Mouse (Mus musculus): ENCODE data around the gene Lactb.
A peak's percentile ranks its signal among the peaks of the same experiment; 100 is the strongest.

Lactb gene

DNA sequence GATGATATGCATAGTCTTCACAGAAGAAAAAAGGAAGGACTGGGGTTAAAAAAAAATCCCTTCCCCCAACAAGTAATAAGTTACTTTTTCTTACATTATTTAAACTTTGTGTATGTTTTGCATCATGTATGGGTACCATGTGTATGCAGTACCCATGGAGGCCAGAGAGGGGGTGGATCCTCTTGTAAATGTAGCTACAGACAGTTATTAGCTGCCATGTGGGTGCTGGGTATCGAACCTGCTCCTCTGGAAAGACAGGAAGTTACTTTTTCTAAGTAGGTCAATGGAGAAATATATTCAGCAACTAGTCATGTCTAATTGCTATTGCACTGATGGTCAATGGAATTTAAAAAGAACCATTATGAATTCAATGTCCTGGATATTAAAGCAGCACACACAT, 3.2 kb upstream of the Lactb start:
- DNase-seq = no peak

DNA sequence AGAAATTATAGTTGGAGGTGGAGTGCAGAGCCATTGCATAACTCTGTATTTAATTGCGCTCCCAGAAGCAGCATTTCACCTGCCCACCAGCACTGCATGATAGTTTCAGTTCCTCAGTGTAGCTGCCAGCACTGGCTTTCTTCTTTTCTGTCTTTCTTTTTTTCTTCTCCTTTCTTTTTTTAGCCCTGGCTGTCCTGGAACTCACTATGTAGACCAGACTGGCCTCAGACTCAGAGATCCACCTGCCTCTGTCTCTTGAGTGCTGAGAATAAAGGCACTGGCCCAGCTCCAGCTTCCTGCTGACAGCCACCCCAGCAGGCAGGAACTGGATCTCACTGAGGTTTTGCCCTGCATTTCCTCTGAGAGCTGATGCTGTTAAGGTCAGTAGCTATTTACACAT, 2.7 kb upstream of the Lactb start:
- peak in 1 of 2 experiments; percentile 21 for DNase-seq

DNA sequence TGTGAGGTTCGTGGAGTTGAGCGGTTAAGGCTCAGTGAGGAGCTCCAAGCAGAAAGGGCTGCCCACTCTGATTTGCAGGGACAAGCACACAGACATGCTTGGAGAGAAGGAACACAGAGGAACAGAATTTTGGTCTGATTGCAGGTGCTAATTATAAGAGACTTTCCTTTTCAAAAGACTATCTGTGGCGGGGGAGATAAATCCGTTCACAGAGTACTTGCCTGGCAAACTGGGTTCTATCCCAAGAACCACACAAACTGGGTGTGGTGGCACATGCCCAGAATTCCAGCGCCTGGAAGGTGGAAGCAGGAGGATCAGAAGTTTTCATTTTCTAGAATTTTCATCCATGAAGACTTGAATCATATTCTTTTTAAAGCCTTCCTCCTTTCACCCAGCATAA, 1.8 kb upstream of the Lactb start:
- no peak for DNase-seq

DNA sequence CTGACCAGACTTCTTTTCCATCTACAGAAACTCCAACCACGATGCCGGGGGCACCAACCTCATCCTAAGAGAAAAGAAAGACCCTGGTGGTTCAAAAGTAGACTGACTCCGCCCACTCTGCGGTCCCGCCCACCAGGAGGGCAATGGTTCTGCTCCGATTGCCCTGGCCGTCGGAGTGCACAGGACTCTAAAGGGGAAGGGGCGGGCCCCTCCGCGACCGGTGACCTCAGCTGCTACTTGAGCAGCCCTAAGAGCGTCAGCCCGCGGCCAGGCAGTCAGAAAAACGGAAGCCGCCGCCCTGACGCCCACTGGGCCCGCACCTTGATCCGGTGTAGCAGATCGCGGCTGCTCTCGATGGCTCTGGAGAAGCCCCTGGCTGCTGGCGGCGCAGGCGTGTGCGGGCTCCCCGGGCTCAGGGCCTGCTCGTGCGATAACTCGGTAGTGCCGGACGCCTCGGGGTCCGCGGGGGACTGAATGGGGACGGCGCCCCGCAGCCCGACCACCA, 511 bp downstream of the Lactb start:
- peak; percentile 86 to 90 for DNase-seq

DNA sequence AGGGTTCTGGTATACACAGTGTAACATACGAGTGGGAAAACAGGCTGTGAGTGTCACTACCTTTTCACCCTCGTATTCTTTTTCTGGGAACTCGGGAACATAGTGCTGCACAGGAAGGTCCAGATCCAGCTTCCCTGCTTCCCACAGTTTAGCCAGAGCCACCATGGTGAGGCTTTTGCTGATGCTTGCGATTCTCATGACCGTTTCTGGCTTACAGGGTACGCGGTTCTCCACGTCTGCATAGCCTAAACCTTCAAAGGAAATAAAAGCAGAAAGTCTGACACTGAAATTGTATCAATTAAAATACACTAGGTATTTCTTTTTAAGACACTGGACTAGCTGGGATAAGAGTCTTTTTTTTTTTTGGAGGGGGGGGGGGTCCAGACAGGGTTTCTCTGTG, 4.2 kb downstream of the Lactb start:
- DNase-seq = no peak

DNA sequence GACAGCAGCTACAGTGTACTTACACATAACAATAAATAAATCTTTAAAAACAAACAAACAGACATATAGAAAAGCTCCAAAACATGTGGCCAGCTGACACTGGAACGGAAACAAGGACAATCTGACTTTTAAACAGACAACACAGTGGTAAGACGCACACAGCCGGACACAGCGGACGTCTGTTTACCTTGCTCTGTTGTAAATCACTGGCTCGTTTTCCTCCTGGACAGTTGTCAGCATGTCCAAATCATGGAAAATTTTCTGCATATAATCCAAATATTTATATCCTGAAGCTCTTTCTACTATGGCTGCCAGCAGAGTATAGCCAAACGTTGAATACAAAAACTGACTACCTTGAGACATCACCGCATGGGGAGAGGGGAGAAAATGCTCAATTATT, 7.8 kb downstream of the Lactb start:
- no peak for DNase-seq

DNA sequence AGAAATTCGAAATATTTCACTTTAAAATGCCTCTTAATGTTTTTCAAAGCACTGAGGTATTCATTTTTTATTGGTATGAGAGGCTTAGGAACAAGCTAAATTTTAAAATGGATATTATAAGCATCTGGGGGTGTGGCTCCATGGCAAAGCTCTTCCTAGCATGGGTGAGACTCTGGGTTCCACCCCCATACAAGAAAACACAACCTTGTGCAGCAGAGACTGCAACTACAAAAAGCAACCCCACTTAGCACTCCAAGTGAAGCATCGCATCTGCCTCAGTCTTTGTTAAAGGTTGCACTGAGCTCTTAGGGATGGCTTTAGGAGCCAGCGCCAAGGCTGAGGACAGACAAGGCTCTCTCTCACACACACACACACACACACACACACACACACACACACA, 13.8 kb downstream of the Lactb start:
- no peak for DNase-seq

DNA sequence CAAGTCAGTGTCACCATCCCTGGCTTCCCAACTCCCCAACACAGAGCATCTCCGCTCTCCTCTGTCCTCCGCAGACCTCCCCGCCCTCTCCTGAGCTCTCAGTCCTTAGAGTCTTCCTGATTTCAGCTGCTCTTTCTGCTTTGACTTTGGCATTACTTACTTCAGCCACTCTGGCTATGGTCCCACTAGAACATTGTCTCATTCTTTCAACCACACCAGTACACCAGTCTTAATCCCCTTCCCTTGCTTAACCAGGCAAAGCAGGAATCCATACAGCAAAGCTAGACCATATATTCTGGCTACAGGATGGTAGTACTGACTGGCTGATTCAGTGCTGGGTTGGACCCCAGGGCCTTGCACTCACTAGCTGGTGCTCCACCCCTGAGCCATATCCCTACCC, 17.8 kb downstream of the Lactb start:
- DNase-seq = no peak

DNA sequence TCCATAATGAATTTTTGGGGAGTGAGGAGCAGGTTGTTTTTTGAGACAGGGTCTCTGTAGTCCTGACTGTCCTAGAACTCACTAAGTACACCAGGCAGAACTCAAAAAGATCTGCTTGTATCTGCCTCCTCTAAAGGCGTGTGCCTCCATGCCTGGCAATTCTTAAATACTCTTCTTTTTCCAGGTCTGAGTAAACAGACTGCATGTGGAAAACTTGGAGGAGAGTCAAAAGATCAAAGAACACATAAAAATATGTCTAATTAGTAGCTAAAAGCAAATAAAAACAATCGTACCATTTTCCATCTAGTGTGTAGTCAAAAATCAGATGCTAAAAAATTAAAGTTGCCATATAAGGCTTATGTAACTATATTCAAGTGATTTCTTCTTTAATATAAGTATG, 22.4 kb downstream of the Lactb start:
- DNase-seq = no peak

DNA sequence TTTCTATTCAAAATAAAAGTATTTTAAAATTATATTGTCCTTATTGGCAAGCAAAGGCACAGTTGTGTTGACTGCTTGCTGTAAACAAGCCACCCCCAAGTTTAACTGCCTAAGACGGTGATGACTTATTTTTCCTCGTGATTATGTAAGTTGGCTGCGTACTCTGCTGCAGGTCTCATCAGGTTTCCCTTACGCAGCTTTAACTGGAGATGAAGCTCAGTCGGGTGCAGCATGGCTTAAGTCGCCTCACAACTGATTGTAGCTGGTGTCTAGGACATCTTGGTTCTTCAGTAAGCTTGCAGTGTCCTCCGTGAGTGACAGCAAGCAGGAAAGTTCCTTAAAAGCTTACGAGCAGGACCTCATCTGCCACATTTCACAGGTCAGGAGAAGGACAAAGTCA, 23.0 kb downstream of the Lactb start:
- no peak for DNase-seq

DNA sequence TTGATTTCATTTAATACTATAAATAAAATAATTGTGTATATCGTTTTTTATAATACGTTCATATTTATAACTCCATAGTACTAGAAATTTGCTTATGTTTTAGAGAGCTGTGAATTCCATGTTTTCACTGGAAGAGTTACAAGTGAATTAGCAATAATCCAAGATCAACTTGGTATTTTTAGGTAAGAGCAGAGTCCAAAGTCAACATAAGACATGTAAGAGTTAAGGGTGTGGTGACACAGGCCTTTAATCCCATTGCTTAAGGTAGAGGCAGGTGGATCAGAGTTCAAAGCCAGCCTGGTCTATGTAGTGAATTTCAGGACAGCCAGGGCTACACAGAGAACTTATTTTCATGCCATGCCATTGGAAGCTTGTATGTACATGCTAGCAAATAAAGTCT, 26.7 kb downstream of the Lactb start:
- DNase-seq = no peak

DNA sequence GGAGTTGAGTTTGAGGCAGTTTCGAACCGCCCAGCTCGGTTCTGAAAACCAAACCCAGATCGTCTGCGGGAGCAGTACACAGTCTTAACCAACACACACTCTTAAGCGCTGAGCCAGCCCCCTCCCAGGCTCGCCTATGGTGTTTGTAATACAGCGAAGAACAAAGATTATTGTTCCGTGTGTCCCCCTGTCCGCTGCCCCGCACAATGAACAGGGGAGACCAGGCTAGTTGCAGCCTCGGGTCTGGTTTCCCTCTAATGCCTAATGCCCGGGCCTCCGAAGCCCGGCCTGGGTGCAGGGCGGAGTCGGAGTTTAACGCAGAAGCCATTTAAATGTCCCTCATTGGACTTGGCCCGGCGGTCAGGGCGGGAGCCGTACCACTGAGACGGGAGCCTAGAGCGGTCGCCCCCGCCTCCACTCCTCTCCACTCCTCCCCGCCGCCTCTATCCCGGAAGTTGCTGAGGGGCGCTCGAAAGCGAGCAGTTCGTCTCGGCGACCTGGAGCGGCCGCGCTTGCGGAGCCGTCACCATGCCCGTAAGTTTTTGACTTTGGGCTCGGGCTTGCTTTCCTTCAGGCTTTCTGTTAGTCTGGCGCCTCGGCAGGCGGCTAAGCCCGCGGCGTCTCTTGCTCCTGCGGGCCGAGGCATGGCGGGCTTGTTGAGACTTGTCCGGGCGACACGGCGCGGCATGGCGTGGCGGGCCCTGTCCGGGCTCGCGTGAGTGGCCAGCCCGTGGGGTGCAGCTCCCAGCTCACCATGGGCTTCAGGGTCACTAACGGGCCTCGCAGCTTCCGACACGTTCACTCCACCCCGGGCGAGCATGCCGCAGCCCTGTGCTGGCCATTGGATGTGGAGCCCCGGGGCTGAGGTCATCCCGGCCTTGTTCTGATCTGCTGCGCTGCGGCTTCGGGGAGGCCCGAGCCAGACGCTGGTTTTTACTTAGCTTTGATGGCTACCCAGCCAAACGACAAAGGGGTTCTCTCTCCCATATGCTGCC, 29.3 kb downstream of the Lactb start, which contains the start of gene Rps27l:
TSS of gene Rps27l (plus strand) at position 440 of the 995 bp plus-strand sequence.
- peak; percentile 95 to 96 for DNase-seq

DNA sequence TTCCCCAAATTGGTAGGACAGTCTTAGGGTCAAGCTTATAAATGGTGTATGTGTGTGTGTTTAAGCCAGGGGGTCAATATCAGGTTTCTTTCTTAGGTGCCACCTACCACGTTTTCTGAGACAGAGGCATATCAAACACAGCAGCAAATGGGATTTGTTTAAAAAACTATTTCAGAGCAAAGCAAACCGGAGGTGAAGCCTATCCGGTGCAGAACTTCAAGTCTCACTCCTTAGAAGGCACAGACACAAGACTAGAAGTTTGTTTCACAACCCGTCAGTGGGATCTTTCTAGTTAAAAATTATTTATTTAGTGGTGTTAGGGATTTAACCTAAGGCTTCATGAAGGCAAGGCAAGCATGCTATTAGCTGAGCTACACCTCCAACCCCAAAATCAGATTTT, 30.1 kb downstream of the Lactb start:
- DNase-seq = no peak

DNA sequence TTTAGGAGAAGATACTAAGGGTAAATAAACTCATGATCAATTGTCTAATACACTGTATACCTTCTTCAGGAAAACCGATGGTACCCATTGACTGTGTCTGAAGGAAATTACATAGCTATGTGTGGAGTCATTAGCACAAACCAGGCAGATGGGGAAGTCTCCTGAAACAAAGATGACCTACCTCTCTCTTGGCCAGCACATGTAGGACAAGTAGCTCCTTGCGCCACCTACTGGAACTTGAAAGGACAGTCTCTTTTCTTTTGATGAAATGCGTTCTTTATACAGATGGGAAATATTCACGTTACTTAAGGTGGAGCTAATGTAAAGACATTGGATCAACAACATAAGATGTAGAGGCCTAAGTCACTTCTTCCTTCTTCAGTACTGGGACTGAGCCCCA, 36.4 kb downstream of the Lactb start:
- peak in 1 of 2 experiments; percentile 54 for DNase-seq

DNA sequence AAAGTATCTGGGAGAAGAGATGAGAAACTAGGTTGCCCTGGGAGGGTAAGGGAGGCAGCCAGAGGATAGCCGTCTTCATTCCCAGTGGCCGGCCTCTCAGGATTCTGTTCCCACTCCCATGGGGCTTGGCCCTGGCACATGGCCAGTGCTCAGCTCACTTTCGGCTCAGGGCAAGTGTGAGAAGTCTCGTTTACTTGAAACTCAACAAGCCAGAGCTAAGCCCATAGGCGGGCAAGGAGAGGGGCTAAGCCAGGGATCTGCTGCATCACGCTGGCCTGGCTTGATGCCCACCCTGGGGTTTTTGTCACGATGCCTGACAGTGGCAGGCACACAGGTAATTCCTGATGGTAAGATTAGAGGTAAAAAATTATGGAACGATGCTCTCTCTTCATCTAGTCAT, 37.8 kb downstream of the Lactb start:
- peak; percentile 26 to 44 for DNase-seq

DNA sequence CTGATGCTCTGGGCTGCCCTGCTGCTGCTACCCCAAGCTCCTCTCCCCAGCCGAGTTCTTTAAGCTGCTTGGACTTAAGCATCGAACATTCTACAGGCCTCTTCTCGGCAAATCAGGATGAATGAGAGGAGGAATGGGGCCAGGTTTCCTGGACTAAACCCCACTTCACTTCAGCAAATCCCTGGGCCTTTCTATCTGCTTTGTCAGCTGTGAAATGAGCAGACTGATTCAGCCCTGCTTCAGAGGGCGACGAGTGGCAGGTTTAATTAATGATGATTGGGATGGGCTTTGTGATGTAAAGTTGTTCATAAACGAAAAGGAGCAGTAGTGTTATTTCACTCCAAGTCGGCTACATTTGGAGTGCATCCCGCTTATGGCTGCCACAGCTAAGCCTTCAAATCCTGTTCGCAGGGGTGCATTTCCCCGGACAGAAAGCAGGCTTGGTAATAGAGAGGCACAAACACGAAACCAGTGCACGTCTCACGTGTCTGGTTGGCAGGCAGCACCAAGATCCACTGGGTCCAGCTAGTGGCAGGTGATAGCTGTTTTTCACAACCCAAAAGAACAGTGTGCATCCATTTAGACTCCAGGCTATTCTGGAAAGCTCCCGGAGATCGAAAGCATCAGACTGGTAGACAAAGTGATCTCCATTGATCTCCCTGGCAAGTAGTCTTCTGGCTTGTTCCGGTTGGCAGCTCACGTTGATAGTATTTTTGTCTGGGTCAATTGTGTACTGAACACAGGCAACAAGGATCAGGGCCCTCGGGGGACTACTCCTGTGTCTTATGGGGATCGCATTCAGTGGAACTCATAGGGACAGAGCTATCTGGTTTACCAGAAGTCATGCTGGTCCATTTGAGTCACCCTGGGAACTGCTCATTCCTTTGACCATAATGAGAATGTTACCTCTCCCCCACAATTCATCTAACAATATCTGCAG, 41.1 kb downstream of the Lactb start:
- DNase-seq = no peak

DNA sequence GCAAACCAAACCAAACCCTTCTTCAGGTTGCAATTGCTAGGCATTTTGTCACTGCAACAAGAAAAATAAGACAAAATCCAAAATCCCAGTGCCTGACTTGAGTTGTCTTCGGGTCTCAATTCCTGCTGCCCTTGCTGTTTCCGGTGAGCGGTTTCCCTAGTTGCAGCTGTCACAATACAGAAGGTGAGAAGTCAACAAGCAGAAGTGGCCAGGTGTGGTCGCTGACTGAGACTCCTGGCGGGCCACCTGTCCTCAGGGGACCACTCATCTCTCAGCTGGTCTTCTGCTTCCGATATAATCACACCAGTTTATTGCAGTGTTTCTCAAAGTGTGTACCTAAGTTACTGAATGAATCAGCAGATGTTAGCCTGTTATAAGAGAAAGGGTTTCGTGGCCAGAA, 44.9 kb downstream of the Lactb start:
- no peak for DNase-seq

DNA sequence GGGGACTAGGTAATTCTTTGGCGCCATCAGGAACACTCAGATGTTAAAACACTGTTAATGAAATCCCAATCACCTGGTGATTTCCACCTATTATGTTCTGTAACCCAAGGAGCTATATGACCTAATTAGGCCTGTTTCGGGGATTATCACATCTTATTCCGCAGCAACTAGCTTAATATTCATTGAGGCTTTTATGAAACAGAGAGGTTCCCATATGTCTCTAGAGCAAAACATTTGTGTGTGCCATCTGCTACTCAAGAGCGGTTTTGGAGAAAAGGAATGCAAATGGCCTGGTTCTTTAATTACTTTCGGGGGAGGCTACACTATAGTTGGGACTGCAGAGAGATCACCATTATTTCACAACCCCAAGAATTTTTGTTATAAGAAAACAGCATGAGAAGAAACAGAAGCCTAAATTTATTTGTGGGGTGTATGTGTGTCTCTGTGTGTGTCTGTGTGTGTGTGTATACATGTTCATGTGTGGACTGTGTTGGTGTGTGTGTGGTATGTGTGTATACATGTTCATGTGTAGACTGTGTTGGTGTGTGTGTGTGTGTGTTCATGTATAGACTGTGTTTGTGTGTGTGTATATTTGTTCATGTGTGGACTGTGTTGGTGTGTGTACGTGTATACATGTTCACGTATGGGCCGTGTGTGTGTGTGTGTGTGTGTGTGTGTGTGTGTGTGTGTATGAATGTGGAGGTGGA, 47.4 kb downstream of the Lactb start:
- DNase-seq = no peak

DNA sequence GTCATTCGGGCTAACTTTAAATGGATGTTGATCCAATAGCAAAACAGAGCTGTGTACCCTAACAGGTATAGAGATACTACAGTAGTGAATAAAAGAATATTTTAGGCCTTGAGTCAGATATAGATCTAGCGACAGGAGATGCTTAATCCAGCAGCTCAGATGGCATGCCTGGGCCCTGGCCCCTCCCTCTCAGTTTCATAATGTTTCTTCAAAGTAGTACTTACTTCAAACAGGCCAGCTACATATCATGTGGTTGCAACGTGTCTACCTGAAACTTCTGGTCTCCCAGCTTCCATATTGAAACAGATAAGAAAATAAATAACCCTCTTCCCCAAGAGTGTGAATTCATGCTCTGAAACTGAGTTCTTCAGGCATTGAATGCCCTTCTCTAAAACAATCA, 49.4 kb downstream of the Lactb start:
- no peak for DNase-seq

DNA sequence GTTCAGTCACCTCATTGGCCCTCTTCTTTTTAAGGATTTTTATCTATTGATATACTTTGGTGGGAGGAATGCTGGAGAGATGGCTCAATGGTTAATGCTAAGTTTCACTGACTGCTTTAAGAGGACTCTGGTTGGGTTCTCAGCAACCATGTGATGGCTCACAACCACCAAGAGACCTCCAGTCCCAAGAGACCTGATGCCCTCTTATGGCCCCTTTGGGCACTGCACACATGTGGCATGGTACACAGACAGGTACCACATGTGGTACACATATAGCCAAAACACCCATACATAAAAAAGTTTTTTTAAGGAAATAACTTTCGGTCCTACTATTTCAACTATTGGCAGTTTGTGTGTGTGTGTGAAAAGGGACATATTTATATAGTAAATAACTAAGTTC, 53.2 kb downstream of the Lactb start:
- DNase-seq = no peak

DNA sequence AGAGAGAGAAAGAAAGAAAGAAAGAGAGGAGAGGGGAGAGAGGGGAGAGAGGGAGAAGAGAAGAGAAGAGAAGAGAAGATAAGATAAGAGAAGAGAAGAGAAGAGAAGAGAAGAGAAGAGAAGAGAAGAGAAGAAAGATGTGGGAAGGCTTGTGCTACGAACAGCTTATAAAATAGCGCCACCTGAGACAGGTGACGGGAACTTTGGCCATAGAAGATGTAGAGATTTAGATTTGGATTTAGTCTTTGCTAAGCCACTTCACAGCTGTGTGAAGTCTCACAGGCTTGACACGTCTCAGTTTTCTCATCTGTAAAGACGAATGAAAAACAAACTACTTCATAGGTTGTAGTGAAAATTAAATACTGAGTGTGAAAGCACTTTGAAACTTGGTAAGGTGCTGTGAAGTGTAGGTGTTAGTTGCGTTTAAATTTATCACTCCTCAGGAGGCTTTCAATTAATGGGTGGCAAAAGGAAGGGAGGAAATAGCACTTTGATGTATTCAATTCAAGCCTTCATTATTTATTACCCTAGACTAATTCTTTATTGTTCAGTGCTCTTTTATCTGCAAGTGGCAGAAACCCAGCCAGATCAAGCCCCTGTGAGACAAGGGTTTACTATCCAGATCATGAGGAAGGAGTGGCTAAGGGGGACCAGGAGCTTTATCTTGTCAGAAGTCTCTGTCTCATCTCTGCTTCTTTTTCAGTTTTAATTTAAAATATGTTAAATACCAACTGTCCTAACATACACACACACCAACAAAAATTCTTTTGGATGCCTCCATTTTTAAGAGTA, 54.6 kb downstream of the Lactb start:
- no peak for DNase-seq

DNA sequence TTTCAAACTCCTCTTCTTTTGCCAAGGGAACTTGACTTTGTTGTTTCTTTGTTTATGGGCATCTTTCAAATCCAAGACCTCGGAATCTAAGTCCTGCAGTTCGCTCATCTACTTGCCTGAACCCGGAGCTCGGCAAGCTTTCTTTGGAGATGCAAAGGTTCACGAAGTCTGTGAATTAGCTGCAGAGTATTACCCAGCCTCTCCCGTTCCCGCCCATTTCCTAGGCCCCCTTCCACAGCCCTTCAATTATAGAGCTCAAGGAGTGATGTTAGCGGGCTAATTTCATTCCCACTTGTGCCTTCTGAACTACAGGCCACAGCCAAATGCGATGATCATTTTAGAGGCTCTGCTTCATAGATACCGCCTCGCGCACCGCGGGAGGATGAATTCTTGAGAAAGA, 55.3 kb downstream of the Lactb start:
- DNase-seq = peak in 1 of 2 experiments; percentile 17
